Mouse (Mus musculus) brown adipose tissue, adult 24 weeks (tissue): ENCODE data around the gene Cgref1. TPM values are rescaled to one million over a fixed set of nuclear protein-coding genes. Genes with fewer than 3 reads are reported as not detected.
A peak's percentile ranks its signal among the peaks of the same experiment; 100 is the strongest.

Source experiments
- H3K27ac ChIP-seq: fragments of 200-500 bp; replicated peaks from 2 replicates; pipeline ENCODE4 v1.5.1; 2012; ENCODE audit warnings: low read depth, mild to moderate bottlenecking, low read length
- H3K4me1 ChIP-seq: fragments of 200-500 bp; 2 replicates; pipeline ENCODE4 v1.6.1; 2012; ENCODE audit warnings: low read length, mixed read lengths; ENCODE audit not compliant: control insufficient read depth, insufficient read depth, insufficient read length
- H3K4me3 ChIP-seq: fragments of 200-500 bp; 2 replicates; pipeline ENCODE4 v1.5.1; 2012; ENCODE audit warnings: low read depth, mild to moderate bottlenecking, low read length, moderate library complexity; ENCODE audit not compliant: insufficient read depth
- polyA plus RNA-seq: library from polyadenylated mRNA; stranded (reverse); fragments of >200 nt; gene quantifications from 2 replicates; pipeline ENCODE4 v1.2.4, GENCODE M21; 2012; ENCODE audit not compliant: missing spikeins, insufficient read depth, insufficient read length

Gene Cgref1
- polyA plus RNA-seq, 1 experiment, result not detected

- no peak overlapping the region for H3K4me3 ChIP-seq
- H3K27ac ChIP-seq, result peak overlapping the region; percentile 86
- peaks cover 29% of the 10 kb centered on the region for H3K4me1 ChIP-seq
These were observed 29.4 kb downstream of the Cgref1 start for GRCm38 (mm10) chr5:30915974-30916433.

GRCm38 (mm10) chr5:30915456-30915855, 29.9 kb downstream of the Cgref1 start:
- H3K4me3 ChIP-seq, result peak overlapping the region; percentile 55; the same call in 1 of the 2 replicates
- peaks cover 34% of the 10 kb centered on the region for H3K4me1 ChIP-seq
- H3K27ac ChIP-seq, result peak overlapping the region; percentile 79

DNA sequence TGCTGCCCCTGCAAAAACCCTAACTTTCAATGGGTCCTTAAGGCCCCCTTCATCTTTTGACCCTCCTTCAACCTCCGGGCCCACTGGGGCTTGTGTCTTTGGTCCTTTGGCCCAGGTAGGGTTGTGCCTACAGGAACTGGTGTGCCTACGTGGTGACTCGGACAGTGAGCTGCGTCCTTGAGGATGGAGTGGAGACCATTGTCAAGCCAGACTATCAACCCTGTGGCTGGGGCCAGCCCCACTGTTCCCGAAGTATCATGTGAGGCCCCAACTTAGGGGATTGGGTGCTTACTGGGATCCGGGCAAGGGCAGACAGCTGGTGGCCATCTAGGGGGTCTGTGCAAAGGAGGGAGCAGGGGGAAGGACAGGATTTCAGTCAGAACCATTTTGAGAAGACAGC, 30.5 kb downstream of the Cgref1 start:
- H3K4me1 ChIP-seq, result peaks cover 38% of the 10 kb centered on the region
- H3K4me3 ChIP-seq, result peak overlapping the region; percentile 55
- peak overlapping the region; percentile 79 for H3K27ac ChIP-seq

DNA sequence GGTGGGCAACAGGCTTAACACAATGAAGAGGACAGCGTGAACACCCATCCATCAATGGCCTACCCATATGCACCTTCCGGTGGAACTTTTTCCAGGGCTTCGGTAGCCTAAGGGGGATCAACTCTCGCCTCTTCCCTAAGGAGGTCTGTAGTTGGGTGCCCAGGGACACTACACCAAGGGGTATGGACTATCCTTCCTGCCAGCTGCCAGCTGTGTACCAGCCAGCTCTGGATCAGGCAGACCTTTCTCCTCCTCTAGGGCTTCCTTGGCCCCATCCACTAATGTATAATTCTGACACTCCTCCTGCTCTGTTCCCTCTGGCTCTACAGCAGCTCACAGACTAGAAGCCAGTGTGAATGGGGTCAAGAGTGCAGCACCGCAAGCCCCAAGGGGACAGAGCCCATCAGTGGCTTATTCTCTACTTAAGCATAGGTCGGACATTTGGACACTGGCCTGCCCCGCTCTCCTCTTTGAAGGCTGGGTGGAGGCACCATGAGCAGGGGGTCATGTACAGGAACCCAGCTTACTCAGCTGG, 31.2 kb downstream of the Cgref1 start:
- peak overlapping the region; percentile 79 for H3K27ac ChIP-seq
- H3K4me1 ChIP-seq, result peaks cover 45% of the 10 kb centered on the region
- H3K4me3 ChIP-seq, result peak overlapping the region; percentile 55

DNA sequence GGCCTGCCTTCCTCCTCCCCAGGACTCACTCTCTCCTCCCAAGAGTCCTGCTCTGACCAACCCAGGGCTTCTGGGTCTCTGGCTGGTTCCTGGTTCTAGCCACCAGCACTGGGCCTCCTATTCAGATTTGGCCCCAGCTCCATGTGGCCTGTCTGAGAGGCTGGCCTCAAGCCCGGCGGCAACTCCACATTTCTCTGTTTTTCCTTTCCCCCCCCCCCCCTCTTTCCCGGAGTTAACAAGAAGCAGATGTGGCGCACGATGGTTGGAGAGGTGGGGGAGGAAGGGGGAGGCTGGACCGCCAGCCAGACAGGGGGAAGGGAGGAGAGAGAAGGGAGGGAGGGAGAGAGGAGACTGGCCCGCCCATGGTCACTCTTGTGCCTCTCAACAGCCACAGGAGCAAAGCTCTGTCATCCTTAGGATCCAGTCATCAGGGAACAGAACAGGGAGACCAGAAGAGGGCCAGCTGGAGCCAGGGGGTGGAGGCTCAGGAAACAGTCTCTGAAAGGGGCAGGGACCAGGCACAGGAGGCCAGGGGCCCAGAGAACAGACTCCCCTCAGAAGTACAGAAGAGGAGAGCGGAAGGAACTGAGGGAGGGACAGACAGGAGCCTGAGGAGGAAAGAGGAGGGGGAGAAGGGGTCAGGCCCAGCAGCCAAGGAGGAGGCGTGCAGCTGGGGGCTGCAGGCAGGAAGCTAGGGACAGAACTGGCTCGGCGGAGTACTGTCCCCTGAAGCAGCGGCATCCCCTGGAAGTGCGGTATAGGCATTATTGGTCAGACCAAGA, 32.1 kb downstream of the Cgref1 start, which contains the start of gene Emilin1:
TSS of gene Emilin1 (plus strand) at position 343 of the 782 bp plus-strand sequence.
- Histone ChIP-seq H3K4me1 (peaks cover 54% of the 10 kb centered on the region), H3K4me3 (peak within 1 kb of the TSS; percentile 55), H3K27ac (peak within 1 kb of the TSS; percentile 79)

GRCm38 (mm10) chr5:30912156-30912555, 33.2 kb downstream of the Cgref1 start:
- peak overlapping the region; percentile 79 for H3K27ac ChIP-seq
- H3K4me1 ChIP-seq, result peaks cover 54% of the 10 kb centered on the region
- no peak overlapping the region for H3K4me3 ChIP-seq

DNA sequence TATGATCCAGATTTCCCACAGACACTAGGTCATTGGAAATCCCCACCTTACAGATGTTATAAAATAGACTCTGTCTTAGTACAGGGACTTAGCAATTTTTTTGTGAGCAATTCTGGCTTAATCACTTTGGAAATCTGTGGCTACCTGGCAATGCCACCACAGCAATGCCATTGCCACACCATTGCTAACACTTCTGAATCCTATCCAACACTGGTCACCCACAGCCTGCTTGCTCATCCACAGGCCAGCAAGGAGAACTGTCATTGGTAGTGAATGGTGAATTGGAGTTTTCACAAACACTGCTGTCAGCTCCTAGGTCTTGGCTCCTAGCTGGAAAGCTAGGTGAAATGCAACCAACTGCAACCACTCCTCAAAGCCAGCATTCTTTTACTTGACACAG, 34.9 kb downstream of the Cgref1 start:
- H3K4me3 ChIP-seq, result no peak overlapping the region
- no peak overlapping the region for H3K27ac ChIP-seq
- peaks cover 52% of the 10 kb centered on the region for H3K4me1 ChIP-seq

GRCm38 (mm10) chr5:30909863-30910262, 35.5 kb downstream of the Cgref1 start:
- H3K27ac ChIP-seq, result peak overlapping the region; percentile 76
- no peak overlapping the region for H3K4me3 ChIP-seq
- peaks cover 46% of the 10 kb centered on the region for H3K4me1 ChIP-seq

GRCm38 (mm10) chr5:30909300-30909659, 36.1 kb downstream of the Cgref1 start:
- H3K4me3 ChIP-seq, result no peak overlapping the region
- H3K4me1 ChIP-seq, result peaks cover 42% of the 10 kb centered on the region
- peak overlapping the region; percentile 76 for H3K27ac ChIP-seq

- peak overlapping the region; percentile 68 for H3K4me3 ChIP-seq
- H3K27ac ChIP-seq, result peak overlapping the region; percentile 76
- peaks cover 36% of the 10 kb centered on the region for H3K4me1 ChIP-seq
These were observed 36.7 kb downstream of the Cgref1 start for GRCm38 (mm10) chr5:30908426-30909299.

- peaks cover 32% of the 10 kb centered on the region for H3K4me1 ChIP-seq
These were observed 37.9 kb downstream of the Cgref1 start, which contains the start of gene Ost4 for GRCm38 (mm10) chr5:30907413-30908059. Gene Ost4, minus strand, starts transcription at chr5:30907788.

GRCm38 (mm10) chr5:30901860-30902259, 43.5 kb downstream of the Cgref1 start:
- Histone ChIP-seq H3K27ac (no peak overlapping the region), H3K4me3 (no peak overlapping the region), H3K4me1 (peaks cover 4% of the 10 kb centered on the region)

More at GRCm38 (mm10) chr5:30907413-30908059, 37.9 kb downstream of the Cgref1 start, which contains the start of gene Ost4:
- peak within 1 kb of the TSS; percentile 76 for H3K27ac ChIP-seq
- peak within 1 kb of the TSS; percentile 71 for H3K4me3 ChIP-seq

- Histone ChIP-seq H3K27ac (no peak overlapping the region), H3K4me3 (0 out of 2 replicates have a peak overlapping the region, but pooled peaks have one; percentile 76), H3K4me1 (0 out of 2 replicates have a peak, but pooled peaks cover 3% of the 10 kb centered on the region)
These were observed 55.0 kb downstream of the Cgref1 start for GRCm38 (mm10) chr5:30890375-30890774.

DNA sequence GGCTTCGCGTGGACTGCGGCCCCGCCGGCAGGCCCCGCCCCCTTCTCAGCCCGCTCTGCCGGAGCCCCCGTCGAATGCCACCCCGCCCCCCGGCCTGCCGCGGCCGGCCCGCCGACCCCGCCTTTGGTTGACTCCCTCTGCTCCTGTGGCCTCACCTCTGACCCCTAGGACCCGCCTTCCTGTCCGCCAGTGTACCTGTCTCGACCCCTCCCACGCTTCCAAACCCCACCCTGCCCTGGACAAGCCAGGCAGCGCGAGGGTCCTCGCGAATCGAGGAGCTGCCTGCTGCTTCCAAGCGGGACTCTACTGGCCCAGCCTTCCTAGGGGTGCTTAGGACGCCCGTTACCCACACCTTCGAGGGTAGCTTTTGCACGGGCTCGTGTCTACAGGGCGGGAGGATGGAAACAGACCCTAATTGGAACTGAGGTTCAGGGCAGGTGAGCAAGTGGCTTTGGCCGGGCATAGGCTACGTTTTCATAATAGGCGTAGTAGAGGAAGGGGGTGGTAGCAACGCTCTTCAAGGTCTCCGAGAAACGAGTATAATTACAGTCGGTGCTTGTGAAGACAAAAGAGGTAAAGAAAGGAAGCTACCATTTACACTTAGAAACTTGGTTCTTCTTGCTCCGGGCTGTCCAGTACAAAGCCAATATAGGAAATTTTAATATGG, 56.2 kb downstream of the Cgref1 start:
- H3K4me1 ChIP-seq, result 0 out of 2 replicates have a peak, but pooled peaks cover 3% of the 10 kb centered on the region
- H3K27ac ChIP-seq, result no peak overlapping the region
- peak overlapping the region; percentile 76 for H3K4me3 ChIP-seq
